Mouse (Mus musculus) heart, embryonic 11.5 days (tissue): Measurements from ENCODE around the gene Pygm. TPM values are rescaled to one million over a fixed set of nuclear protein-coding genes. Genes with fewer than 3 reads are reported as not detected.

Experiments used
- ATAC-seq: fragments of 200-750 bp; cut with Nextera tagmentation; replicated peaks from 2 replicates; pipeline ENCODE4 v1.8.0; 2017; ENCODE audit warnings: moderate library complexity; ENCODE audit not compliant: insufficient number of reproducible peaks, low FRiP score, low TSS enrichment
- H3K27ac ChIP-seq: fragments of 300-500 bp; sonication (generic); 2 replicates; pipeline ENCODE4 v1.5.1; 2014; ENCODE audit warnings: mild to moderate bottlenecking, low read depth, low read length
- H3K27me3 ChIP-seq: fragments of 300-500 bp; sonication (generic); 2 replicates; pipeline ENCODE4 v1.6.1; 2014; ENCODE audit warnings: mild to moderate bottlenecking, low read length, mixed read lengths; ENCODE audit not compliant: control insufficient read depth, insufficient read depth
- H3K36me3 ChIP-seq: fragments of 300-500 bp; sonication (generic); 2 replicates; pipeline ENCODE4 v1.6.1; 2014; ENCODE audit warnings: mild to moderate bottlenecking, low read length, moderate library complexity, mixed read lengths; ENCODE audit not compliant: control insufficient read depth, insufficient read depth
- H3K4me1 ChIP-seq: fragments of 300-500 bp; sonication (generic); 2 replicates; pipeline ENCODE4 v1.6.1; 2014; ENCODE audit warnings: low read length; ENCODE audit not compliant: control insufficient read depth, insufficient read depth
- H3K4me2 ChIP-seq: fragments of 300-500 bp; sonication (generic); 2 replicates; pipeline ENCODE4 v1.6.1; 2014; ENCODE audit warnings: mild to moderate bottlenecking, moderate library complexity
- H3K4me3 ChIP-seq: fragments of 300-500 bp; sonication (generic); 2 replicates; pipeline ENCODE4 v1.5.1; 2014; ENCODE audit warnings: low read depth, low read length
- H3K9ac ChIP-seq: fragments of 300-500 bp; sonication (generic); 2 replicates; pipeline ENCODE4 v1.6.1; 2014; ENCODE audit warnings: mild to moderate bottlenecking, low read depth, low read length, moderate library complexity
- H3K9me3 ChIP-seq: fragments of 300-500 bp; sonication (generic); replicated peaks from 2 replicates; pipeline ENCODE4 v1.6.1; 2016; ENCODE audit warnings: low read length; ENCODE audit not compliant: control insufficient read depth
- WGBS: fragments of 180-500 bp; shearing (Covaris S2); extraction: QIAGEN DNeasy Blood & Tissue Kit; methylation state at CpG from one replicate; pipeline ENCODE4 v1.1.7; 2014; ENCODE audit not compliant: insufficient replicate concordance; 5-methylcytosine and 5-hydroxymethylcytosine counted together
- polyA plus RNA-seq: library from polyadenylated mRNA; unstranded; fragments of >200 nt; fragmentation: Nextera tagmentation; extraction: Ambion mirVana; gene quantifications from 2 replicates; pipeline ENCODE4 v1.2.1, GENCODE M21; 2014

Gene Pygm
- polyA plus RNA-seq, 1 experiment from 2014 or later: 149 TPM

GRCm38 (mm10) chr19:6376643-6377042 is 7.6 kb upstream of the Pygm start:
- Histone ChIP-seq H3K4me1 (peaks cover 6% of the 10 kb centered on the region; the same call in 1 of the 2 replicates), H3K4me3 (no peak overlapping the region), H3K36me3 (peaks cover 59% of the 10 kb centered on the region), H3K27me3 (no peaks in the 10 kb centered on the region), H3K9ac (no peak overlapping the region), H3K4me2 (no peak overlapping the region), H3K27ac (no peak overlapping the region), H3K9me3 (no peaks in the 10 kb centered on the region)
- no peak for ATAC-seq
- WGBS: 85% methylated on average over 2 of the region's 2 CpGs

GRCm38 (mm10) chr19:6377327-6378040 is 6.7 kb upstream of the Pygm start:
- H3K4me1 ChIP-seq: peaks cover 11% of the 10 kb centered on the region
- WGBS: 77% methylated on average over 11 of the region's 11 CpGs
- H3K36me3 ChIP-seq: peaks cover 51% of the 10 kb centered on the region
- no peak for ATAC-seq
- H3K4me3 ChIP-seq: no peak overlapping the region
- no peaks in the 10 kb centered on the region for H3K9me3 ChIP-seq
- H3K27ac ChIP-seq: no peak overlapping the region
- H3K27me3 ChIP-seq: no peaks in the 10 kb centered on the region
- no peak overlapping the region for H3K9ac ChIP-seq
- H3K4me2 ChIP-seq: no peak overlapping the region

GRCm38 (mm10) chr19:6380411-6381166 is 3.6 kb upstream of the Pygm start:
- Histone ChIP-seq H3K27ac (no peak overlapping the region), H3K4me1 (peaks cover 26% of the 10 kb centered on the region), H3K27me3 (no peaks in the 10 kb centered on the region), H3K9me3 (no peaks in the 10 kb centered on the region), H3K9ac (no peak overlapping the region), H3K36me3 (peaks cover 23% of the 10 kb centered on the region), H3K4me2 (no peak overlapping the region), H3K4me3 (no peak overlapping the region)
- ATAC-seq: no peak
- WGBS: 89% methylated on average over 9 of the region's 9 CpGs

GRCm38 (mm10) chr19:6381238-6381637 is 3.0 kb upstream of the Pygm start:
- Histone ChIP-seq H3K27me3 (no peaks in the 10 kb centered on the region), H3K4me2 (no peak overlapping the region), H3K4me1 (peaks cover 32% of the 10 kb centered on the region), H3K36me3 (peaks cover 17% of the 10 kb centered on the region), H3K27ac (no peak overlapping the region), H3K9me3 (no peaks in the 10 kb centered on the region), H3K9ac (no peak overlapping the region), H3K4me3 (no peak overlapping the region)
- WGBS: 96% methylated on average over 5 of the region's 5 CpGs
- no peak for ATAC-seq

GRCm38 (mm10) chr19:6382323-6382924 is 1.8 kb upstream of the Pygm start:
- peak overlapping the region; percentile 22; the same call in 1 of the 2 replicates for H3K27ac ChIP-seq
- H3K27me3 ChIP-seq: no peaks in the 10 kb centered on the region
- H3K4me3 ChIP-seq: no peak overlapping the region
- H3K36me3 ChIP-seq: peaks cover 10% of the 10 kb centered on the region
- ATAC-seq: no peak
- H3K9me3 ChIP-seq: no peaks in the 10 kb centered on the region
- WGBS: 70% methylated on average over 4 of the region's 4 CpGs
- H3K4me1 ChIP-seq: peaks cover 34% of the 10 kb centered on the region
- no peak overlapping the region for H3K9ac ChIP-seq
- no peak overlapping the region for H3K4me2 ChIP-seq

GRCm38 (mm10) chr19:6383470-6383869 is 729 bp upstream of the Pygm start:
- Histone ChIP-seq H3K27me3 (no peaks in the 10 kb centered on the region), H3K9ac (no peak overlapping the region), H3K4me1 (peaks cover 34% of the 10 kb centered on the region), H3K36me3 (peaks cover 1% of the 10 kb centered on the region; the same call in 1 of the 2 replicates), H3K4me2 (peak overlapping the region; percentile 82), H3K9me3 (no peaks in the 10 kb centered on the region), H3K27ac (peak overlapping the region; percentile 90), H3K4me3 (no peak overlapping the region)
- WGBS: 36% methylated on average over 5 of the region's 5 CpGs
- no peak for ATAC-seq

GRCm38 (mm10) chr19:6384954-6385353 is 755 bp downstream of the Pygm start:
- Histone ChIP-seq H3K4me1 (peaks cover 40% of the 10 kb centered on the region), H3K4me3 (peak overlapping the region; percentile 48), H3K9me3 (no peaks in the 10 kb centered on the region), H3K36me3 (peaks cover 7% of the 10 kb centered on the region; the same call in 1 of the 2 replicates), H3K9ac (peak overlapping the region; percentile 71), H3K27ac (peak overlapping the region; percentile 90), H3K4me2 (peak overlapping the region; percentile 82), H3K27me3 (no peaks in the 10 kb centered on the region)
- ATAC-seq: no peak
- WGBS: 41% methylated on average over 11 of the region's 11 CpGs

- H3K4me3 ChIP-seq: peak overlapping the region; percentile 48
- WGBS: 49% methylated on average over 5 of the region's 5 CpGs
- no peaks in the 10 kb centered on the region for H3K27me3 ChIP-seq
- H3K36me3 ChIP-seq: peaks cover 7% of the 10 kb centered on the region; the same call in 1 of the 2 replicates
- H3K27ac ChIP-seq: peak overlapping the region; percentile 90
- no peaks in the 10 kb centered on the region for H3K9me3 ChIP-seq
- H3K9ac ChIP-seq: peak overlapping the region; percentile 71
- ATAC-seq: no peak
- H3K4me1 ChIP-seq: peaks cover 40% of the 10 kb centered on the region
- peak overlapping the region; percentile 82 for H3K4me2 ChIP-seq
Observed at GRCm38 (mm10) chr19:6385419-6385818, 1.2 kb downstream of the Pygm start.
